Mouse (Mus musculus): ENCODE measurements around the gene Sdk1.
"Not testable (repeated sequence)": the region's sequence is repeated elsewhere in the genome, so short reads cannot be mapped to it uniquely, and the experiment has no call there.

Gene Sdk1

GRCm38 (mm10) chr5:141633271-141633670, 392.0 kb downstream of the Sdk1 start:
- no peak for DNase-seq (ENCODE audit: low read depth, low spot score)

- DNase-seq (ENCODE audit: low read depth, low spot score), result no peak
These were observed 395.1 kb downstream of the Sdk1 start for GRCm38 (mm10) chr5:141636406-141636805.

- DNase-seq (ENCODE audit: low read depth, low spot score), result not testable (repeated sequence)
These were observed 395.8 kb downstream of the Sdk1 start for GRCm38 (mm10) chr5:141637054-141637453.

- no peak for DNase-seq (ENCODE audit: low read depth, low spot score)
These were observed 404.4 kb downstream of the Sdk1 start for GRCm38 (mm10) chr5:141645671-141646070.

- no peak for DNase-seq (ENCODE audit: low read depth, low spot score)
These were observed 405.3 kb downstream of the Sdk1 start for GRCm38 (mm10) chr5:141646621-141647020.

GRCm38 (mm10) chr5:141649831-141650375, 408.6 kb downstream of the Sdk1 start:
- DNase-seq (ENCODE audit: low read depth, low spot score), result no peak

GRCm38 (mm10) chr5:141651690-141652377, 410.5 kb downstream of the Sdk1 start:
- DNase-seq (ENCODE audit: low read depth, low spot score), result no peak

GRCm38 (mm10) chr5:141676371-141676770, 435.1 kb downstream of the Sdk1 start:
- no peak for DNase-seq (ENCODE audit: low read depth, low spot score)

GRCm38 (mm10) chr5:141677034-141677433, 435.7 kb downstream of the Sdk1 start:
- no peak for DNase-seq (ENCODE audit: low read depth, low spot score)

GRCm38 (mm10) chr5:141677841-141678240, 436.6 kb downstream of the Sdk1 start:
- DNase-seq (ENCODE audit: low read depth, low spot score), result no peak

GRCm38 (mm10) chr5:141686876-141687420, 445.7 kb downstream of the Sdk1 start:
- DNase-seq (ENCODE audit: low read depth, low spot score), result no peak

- peak; percentile 30 for DNase-seq (ENCODE audit: low read depth, low spot score)
These were observed 448.3 kb downstream of the Sdk1 start for GRCm38 (mm10) chr5:141689442-141690105.

- DNase-seq (ENCODE audit: low read depth, low spot score), result no peak
These were observed 450.2 kb downstream of the Sdk1 start for GRCm38 (mm10) chr5:141691482-141691975.

GRCm38 (mm10) chr5:141693716-141694115, 452.4 kb downstream of the Sdk1 start:
- no peak for DNase-seq (ENCODE audit: low read depth, low spot score)

GRCm38 (mm10) chr5:141694901-141695300, 453.6 kb downstream of the Sdk1 start:
- no peak for DNase-seq (ENCODE audit: low read depth, low spot score)

GRCm38 (mm10) chr5:141698406-141698805, 457.1 kb downstream of the Sdk1 start:
- no peak for DNase-seq (ENCODE audit: low read depth, low spot score)

GRCm38 (mm10) chr5:141720751-141721150, 479.5 kb downstream of the Sdk1 start:
- DNase-seq (ENCODE audit: low read depth, low spot score), result no peak

- DNase-seq (ENCODE audit: low read depth, low spot score), result no peak
These were observed 486.7 kb downstream of the Sdk1 start for GRCm38 (mm10) chr5:141727968-141728367.

GRCm38 (mm10) chr5:141730006-141730405, 488.7 kb downstream of the Sdk1 start:
- DNase-seq (ENCODE audit: low read depth, low spot score), result no peak

- DNase-seq (ENCODE audit: low read depth, low spot score), result no peak
These were observed 497.4 kb downstream of the Sdk1 start for GRCm38 (mm10) chr5:141738725-141739124.

- DNase-seq (ENCODE audit: low read depth, low spot score), result no peak
These were observed 507.5 kb downstream of the Sdk1 start for GRCm38 (mm10) chr5:141748793-141749192.

GRCm38 (mm10) chr5:141754278-141754677, 513.0 kb downstream of the Sdk1 start:
- DNase-seq (ENCODE audit: low read depth, low spot score), result no peak
